Mouse (Mus musculus): ENCODE results near the gene Sele. TPM values are rescaled to one million over a fixed set of nuclear protein-coding genes. Genes with fewer than 3 reads are reported as not detected.

The Sele gene
- polyA plus RNA-seq, 1 experiment from 2014 or later, result 0.04 TPM

- 94% methylated on average over 9 of the region's 9 CpGs for WGBS
- ATAC-seq, result no peak
- Histone ChIP-seq H3K36me3 (ENCODE audit: control insufficient read depth, insufficient read depth) (no peaks in the 10 kb centered on the region), H3K27me3 (replicated peaks; ENCODE audit: control insufficient read depth, insufficient read depth, low read length) (no peaks in the 10 kb centered on the region), H3K9ac (ENCODE audit: low read depth, low read length) (no peak overlapping the region), H3K4me3 (ENCODE audit: low read depth, low read length) (no peak overlapping the region), H3K27ac (ENCODE audit: low read depth, low read length) (no peak overlapping the region), H3K4me1 (replicated peaks; ENCODE audit: control insufficient read depth, insufficient read depth, low read length) (no peaks in the 10 kb centered on the region), H3K9me3 (ENCODE audit: control insufficient read depth) (no peaks in the 10 kb centered on the region), H3K4me2 (replicated peaks; ENCODE audit: low read depth) (no peak overlapping the region)
- TF ChIP-seq CTCF (IDR thresholded peaks at IDR 0.05; ENCODE audit: low read depth), result no peak
Measured at GRCm38 (mm10) chr1:164053561-164053960, 5.5 kb downstream of the Sele start.

GRCm38 (mm10) chr1:164054800-164055199 is 6.8 kb downstream of the Sele start:
- Histone ChIP-seq H3K4me1 (replicated peaks; ENCODE audit: control insufficient read depth, insufficient read depth, low read length) (no peaks in the 10 kb centered on the region), H3K9me3 (ENCODE audit: control insufficient read depth) (no peaks in the 10 kb centered on the region), H3K4me3 (ENCODE audit: low read depth, low read length) (no peak overlapping the region), H3K27ac (ENCODE audit: low read depth, low read length) (no peak overlapping the region), H3K27me3 (replicated peaks; ENCODE audit: control insufficient read depth, insufficient read depth, low read length) (no peaks in the 10 kb centered on the region), H3K9ac (ENCODE audit: low read depth, low read length) (no peak overlapping the region), H3K36me3 (ENCODE audit: control insufficient read depth, insufficient read depth) (no peaks in the 10 kb centered on the region), H3K4me2 (replicated peaks; ENCODE audit: low read depth) (no peak overlapping the region)
- WGBS, result 52% methylated on average over 2 of the region's 2 CpGs
- no peak for ATAC-seq
- TF ChIP-seq CTCF (IDR thresholded peaks at IDR 0.05; ENCODE audit: low read depth), result peak; percentile 47

GRCm38 (mm10) chr1:164060071-164060470 is 12.0 kb downstream of the Sele start:
- Histone ChIP-seq H3K27ac (ENCODE audit: low read depth, low read length) (no peak overlapping the region), H3K4me1 (replicated peaks; ENCODE audit: control insufficient read depth, insufficient read depth, low read length) (no peaks in the 10 kb centered on the region), H3K27me3 (replicated peaks; ENCODE audit: control insufficient read depth, insufficient read depth, low read length) (no peaks in the 10 kb centered on the region), H3K4me2 (replicated peaks; ENCODE audit: low read depth) (no peak overlapping the region), H3K9me3 (ENCODE audit: control insufficient read depth) (no peaks in the 10 kb centered on the region), H3K36me3 (ENCODE audit: control insufficient read depth, insufficient read depth) (no peaks in the 10 kb centered on the region), H3K9ac (ENCODE audit: low read depth, low read length) (no peak overlapping the region), H3K4me3 (ENCODE audit: low read depth, low read length) (no peak overlapping the region)
- no peak for TF ChIP-seq CTCF (IDR thresholded peaks at IDR 0.05; ENCODE audit: low read depth)
- WGBS, result 83% methylated on average over 4 of the region's 4 CpGs
- no peak for ATAC-seq

- WGBS, result 42% methylated on average over 4 of the region's 4 CpGs
- H3K4me2 ChIP-seq (replicated peaks; ENCODE audit: low read depth), result no peak overlapping the region
- no peak overlapping the region for H3K4me3 ChIP-seq (ENCODE audit: low read depth, low read length)
- H3K27ac ChIP-seq (ENCODE audit: low read depth, low read length), result no peak overlapping the region
- TF ChIP-seq CTCF (IDR thresholded peaks at IDR 0.05; ENCODE audit: low read depth), result peak; percentile 72
- no peaks in the 10 kb centered on the region for H3K36me3 ChIP-seq (ENCODE audit: control insufficient read depth, insufficient read depth)
- no peak for ATAC-seq
- H3K27me3 ChIP-seq (replicated peaks; ENCODE audit: control insufficient read depth, insufficient read depth, low read length), result no peaks in the 10 kb centered on the region
- no peak overlapping the region for H3K9ac ChIP-seq (ENCODE audit: low read depth, low read length)
- H3K9me3 ChIP-seq (ENCODE audit: control insufficient read depth), result no peaks in the 10 kb centered on the region
- H3K4me1 ChIP-seq (replicated peaks; ENCODE audit: control insufficient read depth, insufficient read depth, low read length), result no peaks in the 10 kb centered on the region
Measured at GRCm38 (mm10) chr1:164061278-164061677, 13.2 kb downstream of the Sele start.

GRCm38 (mm10) chr1:164061925-164062324 is 13.9 kb downstream of the Sele start, which contains the start of gene Sell:
Sell (plus strand) TSS chr1:164061982.
- Histone ChIP-seq H3K4me1 (replicated peaks; ENCODE audit: control insufficient read depth, insufficient read depth, low read length) (no peaks in the 10 kb centered on the region), H3K9me3 (ENCODE audit: control insufficient read depth) (no peaks in the 10 kb centered on the region), H3K9ac (ENCODE audit: low read depth, low read length) (no peak within 1 kb of the TSS), H3K27ac (ENCODE audit: low read depth, low read length) (no peak within 1 kb of the TSS), H3K4me3 (ENCODE audit: low read depth, low read length) (no peak within 1 kb of the TSS), H3K27me3 (replicated peaks; ENCODE audit: control insufficient read depth, insufficient read depth, low read length) (no peaks in the 10 kb centered on the region), H3K36me3 (ENCODE audit: control insufficient read depth, insufficient read depth) (no peaks in the 10 kb centered on the region), H3K4me2 (replicated peaks; ENCODE audit: low read depth) (no peak within 1 kb of the TSS)
- 78% methylated on average over 4 of the region's 4 CpGs for WGBS
- no peak for TF ChIP-seq CTCF (IDR thresholded peaks at IDR 0.05; ENCODE audit: low read depth)
- ATAC-seq, result no peak

- H3K36me3 ChIP-seq (ENCODE audit: control insufficient read depth, insufficient read depth), result no peaks in the 10 kb centered on the region
- H3K4me2 ChIP-seq (replicated peaks; ENCODE audit: low read depth), result no peak overlapping the region
- H3K9ac ChIP-seq (ENCODE audit: low read depth, low read length), result no peak overlapping the region
- H3K4me3 ChIP-seq (ENCODE audit: low read depth, low read length), result no peak overlapping the region
- no peak for TF ChIP-seq CTCF (IDR thresholded peaks at IDR 0.05; ENCODE audit: low read depth)
- no peak for ATAC-seq
- no peak overlapping the region for H3K27ac ChIP-seq (ENCODE audit: low read depth, low read length)
- H3K9me3 ChIP-seq (ENCODE audit: control insufficient read depth), result no peaks in the 10 kb centered on the region
- no peaks in the 10 kb centered on the region for H3K27me3 ChIP-seq (replicated peaks; ENCODE audit: control insufficient read depth, insufficient read depth, low read length)
- H3K4me1 ChIP-seq (replicated peaks; ENCODE audit: control insufficient read depth, insufficient read depth, low read length), result no peaks in the 10 kb centered on the region
- WGBS, result 61% methylated on average over 2 of the region's 2 CpGs
Measured at GRCm38 (mm10) chr1:164062856-164063255, 14.8 kb downstream of the Sele start.

GRCm38 (mm10) chr1:164063745-164064144 is 15.7 kb downstream of the Sele start:
- 38% methylated on average over 3 of the region's 3 CpGs for WGBS
- Histone ChIP-seq H3K4me1 (replicated peaks; ENCODE audit: control insufficient read depth, insufficient read depth, low read length) (no peaks in the 10 kb centered on the region), H3K9me3 (ENCODE audit: control insufficient read depth) (no peaks in the 10 kb centered on the region), H3K36me3 (ENCODE audit: control insufficient read depth, insufficient read depth) (no peaks in the 10 kb centered on the region), H3K9ac (ENCODE audit: low read depth, low read length) (no peak overlapping the region), H3K4me3 (ENCODE audit: low read depth, low read length) (no peak overlapping the region), H3K4me2 (replicated peaks; ENCODE audit: low read depth) (no peak overlapping the region), H3K27ac (ENCODE audit: low read depth, low read length) (no peak overlapping the region), H3K27me3 (replicated peaks; ENCODE audit: control insufficient read depth, insufficient read depth, low read length) (no peaks in the 10 kb centered on the region)
- no peak for ATAC-seq
- TF ChIP-seq CTCF (IDR thresholded peaks at IDR 0.05; ENCODE audit: low read depth), result no peak

All from intestine, postnatal 0 days (tissue).